Mouse (Mus musculus) forebrain, embryonic 16.5 days (tissue): ENCODE results near the gene Arhgef10l. TPM values are rescaled to one million over a fixed set of nuclear protein-coding genes. Genes with fewer than 3 reads are reported as not detected.

Source experiments
- ATAC-seq: fragments of 200-750 bp; cut with Nextera tagmentation; 2 replicates; pipeline ENCODE4 v1.8.0; 2017; ENCODE audit warnings: mild to moderate bottlenecking, moderate library complexity
- H3K27ac ChIP-seq: fragments of 300-500 bp; sonication (generic); 2 replicates; pipeline ENCODE4 v1.5.1; 2014; ENCODE audit warnings: low read length, control low read depth
- H3K27me3 ChIP-seq: fragments of 300-500 bp; sonication (generic); replicated peaks from 2 replicates; pipeline ENCODE4 v1.6.1; 2014; ENCODE audit warnings: low read length; ENCODE audit not compliant: control insufficient read depth, insufficient read depth
- H3K36me3 ChIP-seq: fragments of 300-500 bp; sonication (generic); 2 replicates; pipeline ENCODE4 v1.6.1; 2014; ENCODE audit not compliant: control insufficient read depth, insufficient read depth
- H3K4me1 ChIP-seq: fragments of 300-500 bp; sonication (generic); replicated peaks from 2 replicates; pipeline ENCODE4 v1.6.1; 2014; ENCODE audit warnings: low read length; ENCODE audit not compliant: control insufficient read depth, insufficient read depth
- H3K4me2 ChIP-seq: fragments of 300-500 bp; sonication (generic); 2 replicates; pipeline ENCODE4 v1.6.1; 2014; ENCODE audit warnings: mild to moderate bottlenecking, low read length, control low read depth
- H3K4me3 ChIP-seq: fragments of 300-500 bp; sonication (generic); replicated peaks from 2 replicates; pipeline ENCODE4 v1.5.1; 2014; ENCODE audit warnings: mild to moderate bottlenecking, low read length, control low read depth
- H3K9ac ChIP-seq: fragments of 300-500 bp; sonication (generic); replicated peaks from 2 replicates; pipeline ENCODE4 v1.6.1; 2014; ENCODE audit warnings: low read depth, low read length, control low read depth
- H3K9me3 ChIP-seq: fragments of 300-500 bp; sonication (generic); 2 replicates; pipeline ENCODE4 v1.6.1; 2016; ENCODE audit warnings: low read length; ENCODE audit not compliant: control insufficient read depth
- WGBS: fragments of 180-500 bp; shearing (Covaris S2); extraction: QIAGEN DNeasy Blood & Tissue Kit; methylation state at CpG from one replicate; pipeline ENCODE4 v1.1.7; 2014; 5-methylcytosine and 5-hydroxymethylcytosine counted together
- polyA plus RNA-seq: library from polyadenylated mRNA; unstranded; fragments of >200 nt; fragmentation: Nextera tagmentation; extraction: Ambion mirVana; gene quantifications from 2 replicates; pipeline ENCODE4 v1.2.1, GENCODE M21; 2015

Arhgef10l gene
- polyA plus RNA-seq, 1 experiment from 2014 or later, result 23.0 TPM

DNA sequence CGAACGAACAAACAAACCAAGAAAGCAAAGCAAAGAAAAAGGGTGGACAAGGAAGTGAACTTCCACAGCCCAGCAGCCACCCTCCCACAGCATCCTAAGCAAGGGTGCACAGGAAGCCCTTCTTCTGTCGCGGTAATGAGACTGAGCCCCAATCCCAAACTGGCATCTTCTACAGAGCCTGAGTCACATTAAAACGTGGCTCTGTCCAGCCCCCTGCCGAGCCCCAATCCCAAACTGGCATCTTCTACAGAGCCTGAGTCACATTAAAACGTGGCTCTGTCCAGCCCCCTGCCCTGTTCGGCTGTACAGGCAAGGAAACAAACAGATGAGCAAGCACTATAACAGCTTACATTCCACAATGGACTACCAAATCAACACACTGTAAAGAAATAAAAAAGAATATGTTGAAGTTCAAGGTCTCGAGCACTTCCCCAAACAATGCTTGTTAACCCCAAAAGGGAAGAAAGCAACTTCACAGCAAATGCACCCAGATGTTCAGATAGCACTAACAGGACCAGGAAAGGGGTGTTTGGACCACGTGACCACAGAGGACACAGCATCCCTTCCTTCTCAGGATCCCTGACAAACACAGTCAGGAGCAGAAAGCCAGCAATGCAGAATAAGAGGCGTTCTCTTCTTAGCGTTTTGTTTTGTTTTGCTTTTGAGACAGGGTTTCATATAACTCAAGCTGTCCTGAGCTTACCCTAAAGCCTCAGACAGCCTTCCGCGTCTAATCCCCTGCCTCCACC, 11.8 kb downstream of the Arhgef10l start:
- WGBS, result 46% methylated on average over 14 of the region's 14 CpGs
- Histone ChIP-seq H3K9ac (no peak overlapping the region), H3K9me3 (no peaks in the 10 kb centered on the region), H3K4me2 (no peak overlapping the region), H3K36me3 (no peaks in the 10 kb centered on the region), H3K4me1 (peaks cover 24% of the 10 kb centered on the region), H3K27ac (no peak overlapping the region), H3K27me3 (no peaks in the 10 kb centered on the region), H3K4me3 (no peak overlapping the region)
- ATAC-seq, result no peak

DNA sequence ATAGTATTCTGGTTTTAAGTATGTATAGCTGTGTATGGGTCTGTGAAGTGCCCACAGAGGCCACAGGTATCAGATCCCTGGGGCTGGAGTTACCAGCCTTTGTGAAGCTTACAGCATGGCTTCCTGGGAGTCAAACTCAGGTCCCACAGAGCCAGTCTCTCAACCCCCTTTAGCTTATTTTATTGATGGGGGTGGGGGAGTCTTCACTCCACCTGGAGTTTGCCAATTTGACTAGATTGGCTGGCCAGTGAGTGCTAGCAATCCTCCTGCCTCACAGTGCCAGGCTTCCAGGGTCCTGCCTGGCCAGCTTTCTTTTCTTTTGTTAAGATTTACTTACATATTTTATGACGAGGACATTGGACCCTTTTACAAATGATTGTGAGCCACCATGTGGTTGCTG, 16.1 kb downstream of the Arhgef10l start:
- Histone ChIP-seq H3K27me3 (no peaks in the 10 kb centered on the region), H3K4me1 (peaks cover 41% of the 10 kb centered on the region), H3K36me3 (no peaks in the 10 kb centered on the region), H3K27ac (no peak overlapping the region), H3K4me2 (no peak overlapping the region), H3K9ac (no peak overlapping the region; the same call in 1 of the 2 replicates), H3K9me3 (no peaks in the 10 kb centered on the region), H3K4me3 (no peak overlapping the region)
- 44% methylated on average over 1 of the region's 1 CpGs for WGBS
- no peak for ATAC-seq

DNA sequence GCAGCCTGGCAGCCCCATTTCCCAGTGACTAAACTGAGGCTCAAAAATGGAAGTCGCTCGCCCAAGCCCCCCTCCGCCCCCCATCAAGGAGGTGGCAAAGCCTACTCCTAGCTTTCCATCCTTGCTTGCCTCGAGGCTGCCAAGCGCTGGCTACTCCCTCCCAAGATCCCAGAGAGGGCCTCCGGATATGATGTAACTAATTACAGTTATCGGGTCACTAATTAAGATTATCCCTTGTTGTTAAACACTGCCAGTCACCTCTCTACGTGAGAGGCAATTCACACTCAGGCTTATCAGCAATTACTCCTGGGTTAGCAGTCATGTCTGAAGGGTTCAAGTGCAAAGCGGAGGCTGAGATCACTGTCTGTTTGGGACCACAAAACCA, 16.6 kb downstream of the Arhgef10l start:
- Histone ChIP-seq H3K36me3 (no peaks in the 10 kb centered on the region), H3K4me1 (peaks cover 46% of the 10 kb centered on the region), H3K27me3 (no peaks in the 10 kb centered on the region), H3K4me2 (peak overlapping the region; percentile 68), H3K4me3 (peak overlapping the region; percentile 78), H3K27ac (peak overlapping the region; percentile 89), H3K9me3 (no peaks in the 10 kb centered on the region), H3K9ac (peak overlapping the region; percentile 97)
- no peak; the same call in none of the 2 replicates for ATAC-seq
- WGBS, result 4% methylated on average over 9 of the region's 9 CpGs

DNA sequence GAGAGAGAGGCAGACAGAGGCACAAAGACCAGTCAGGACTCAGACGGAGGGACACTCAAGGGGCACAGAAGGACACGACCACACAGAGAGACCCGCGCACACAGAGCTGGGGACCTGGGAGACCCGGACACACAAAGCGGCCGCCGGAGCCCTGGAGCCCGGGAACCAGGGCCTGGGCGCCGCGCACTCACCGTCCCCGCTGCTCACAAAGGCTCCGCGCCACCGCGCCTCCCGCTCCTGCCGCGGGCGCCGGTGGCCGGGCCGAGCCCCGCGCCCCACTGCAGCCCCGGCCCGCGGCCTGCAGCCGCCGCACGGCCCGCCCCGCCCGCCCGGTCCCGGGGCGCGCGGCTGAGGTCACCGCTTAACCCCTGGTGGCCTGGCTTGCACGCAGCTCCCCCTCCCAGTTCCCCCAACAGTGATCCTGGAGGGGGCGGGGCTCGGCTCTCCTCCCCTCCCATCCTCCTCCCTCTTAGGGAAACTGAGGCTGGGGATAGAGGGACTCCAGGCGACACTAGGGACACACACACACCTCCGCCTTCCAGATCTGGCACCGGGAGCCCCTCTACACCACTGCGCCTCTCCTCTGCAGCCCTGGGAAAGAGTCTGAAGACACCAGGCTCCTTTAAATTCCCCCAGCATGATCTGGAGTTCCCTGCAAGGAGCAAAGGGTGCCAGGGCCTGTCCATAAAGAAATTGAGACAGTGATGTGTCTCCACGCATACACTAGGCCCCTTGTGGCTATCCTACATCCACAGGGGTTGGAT, 17.2 kb downstream of the Arhgef10l start:
- peak overlapping the region; percentile 89 for H3K27ac ChIP-seq
- H3K9me3 ChIP-seq, result no peaks in the 10 kb centered on the region
- peak overlapping the region; percentile 68 for H3K4me2 ChIP-seq
- H3K9ac ChIP-seq, result peak overlapping the region; percentile 97
- WGBS, result 1% methylated on average over 31 of the region's 50 CpGs
- H3K4me1 ChIP-seq, result peaks cover 48% of the 10 kb centered on the region
- peak; percentile 62 for ATAC-seq
- no peaks in the 10 kb centered on the region for H3K27me3 ChIP-seq
- H3K36me3 ChIP-seq, result no peaks in the 10 kb centered on the region
- H3K4me3 ChIP-seq, result peak overlapping the region; percentile 78

DNA sequence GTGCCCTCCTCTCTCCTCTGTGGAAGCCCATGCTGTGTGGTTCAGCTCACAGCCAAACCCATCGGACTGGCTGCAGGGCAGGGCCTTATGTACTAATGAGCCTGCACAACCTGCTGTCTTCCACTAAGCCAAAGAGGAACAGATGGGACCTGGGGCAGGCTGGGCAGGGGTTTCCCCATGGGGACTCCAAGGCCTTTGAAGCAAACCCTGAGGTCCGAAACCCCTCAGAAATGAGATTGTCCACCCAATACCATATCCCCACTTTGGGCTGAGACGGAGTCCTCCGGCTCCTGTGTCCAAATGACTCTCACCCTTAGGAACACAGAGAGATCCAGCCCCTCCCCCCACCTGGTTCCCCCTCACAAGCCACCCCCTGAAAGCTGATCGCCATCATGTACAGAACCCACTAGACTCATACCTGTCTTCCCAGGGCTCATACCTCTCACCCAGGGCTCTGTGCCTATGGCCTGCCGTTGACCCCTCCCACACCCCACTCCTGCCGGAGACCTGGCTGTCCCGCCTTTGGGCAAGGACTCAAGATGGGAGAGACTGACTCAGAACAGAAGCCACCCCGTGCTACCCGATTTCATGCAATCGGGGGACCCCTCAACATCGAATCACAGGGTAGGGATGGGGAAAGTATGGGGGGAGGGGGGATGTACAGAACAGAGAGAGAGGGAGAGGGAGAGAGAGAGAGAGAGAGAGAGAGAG, 17.9 kb downstream of the Arhgef10l start:
- H3K4me2 ChIP-seq, result peak overlapping the region; percentile 68
- H3K27ac ChIP-seq, result peak overlapping the region; percentile 89
- H3K27me3 ChIP-seq, result no peaks in the 10 kb centered on the region
- H3K36me3 ChIP-seq, result no peaks in the 10 kb centered on the region
- H3K9me3 ChIP-seq, result no peaks in the 10 kb centered on the region
- peak; percentile 61 for ATAC-seq
- 2% methylated on average over 12 of the region's 12 CpGs for WGBS
- peaks cover 48% of the 10 kb centered on the region for H3K4me1 ChIP-seq
- peak overlapping the region; percentile 78 for H3K4me3 ChIP-seq
- peak overlapping the region; percentile 97 for H3K9ac ChIP-seq

DNA sequence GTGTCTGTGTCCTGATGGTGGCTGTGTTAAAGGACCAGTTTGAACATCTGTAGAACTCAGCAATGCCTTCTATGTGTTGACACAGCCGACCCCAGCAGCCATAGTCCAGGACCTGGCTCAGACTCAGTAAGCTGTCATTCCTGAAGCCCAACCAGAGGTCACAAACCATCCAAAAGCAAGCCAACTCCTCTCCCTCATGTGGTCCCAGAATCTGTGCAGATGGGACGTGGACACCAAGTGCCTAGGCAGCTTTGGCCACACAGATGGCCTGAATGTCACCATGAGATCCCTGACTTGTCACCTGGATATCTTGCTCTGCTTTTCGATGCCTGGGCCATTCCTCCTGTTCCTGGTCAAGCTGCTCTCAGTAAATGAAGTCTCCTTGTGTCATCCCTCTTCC, 20.2 kb downstream of the Arhgef10l start:
- WGBS, result 92% methylated on average over 3 of the region's 3 CpGs

DNA sequence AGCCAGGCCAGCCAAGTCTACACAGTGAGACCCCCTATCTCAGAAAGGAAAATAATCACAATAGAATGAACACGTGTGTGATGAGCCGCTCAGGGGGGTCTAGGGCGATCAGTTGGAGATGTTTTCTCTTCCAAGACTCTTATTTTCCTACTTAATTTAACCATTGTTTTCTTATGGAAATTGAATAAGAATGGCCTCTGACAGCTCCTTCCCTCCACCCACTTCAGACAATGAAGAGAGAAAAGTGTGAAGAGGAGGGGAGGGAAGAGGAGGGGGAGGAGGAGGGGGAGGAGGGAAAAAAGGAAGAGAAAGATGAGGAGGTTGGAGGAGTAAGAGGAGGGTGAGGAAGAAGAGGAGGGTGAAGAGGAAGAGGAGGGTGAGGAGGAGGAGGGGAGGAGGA, 21.1 kb downstream of the Arhgef10l start:
- H3K9me3 ChIP-seq, result no peaks in the 10 kb centered on the region
- no peaks in the 10 kb centered on the region for H3K36me3 ChIP-seq
- WGBS, result 13% methylated on average over 3 of the region's 3 CpGs
- H3K4me2 ChIP-seq, result peak overlapping the region; percentile 2; the same call in 1 of the 2 replicates
- no peak overlapping the region for H3K9ac ChIP-seq
- no peaks in the 10 kb centered on the region for H3K27me3 ChIP-seq
- ATAC-seq, result no peak
- peaks cover 71% of the 10 kb centered on the region for H3K4me1 ChIP-seq
- H3K4me3 ChIP-seq, result no peak overlapping the region
- no peak overlapping the region for H3K27ac ChIP-seq

More for the DNA sequence above, 20.2 kb downstream of the Arhgef10l start:
- Histone ChIP-seq H3K4me2 (no peak overlapping the region), H3K4me3 (no peak overlapping the region), H3K27ac (no peak overlapping the region), H3K9ac (no peak overlapping the region), H3K4me1 (peaks cover 64% of the 10 kb centered on the region), H3K36me3 (no peaks in the 10 kb centered on the region), H3K27me3 (no peaks in the 10 kb centered on the region), H3K9me3 (no peaks in the 10 kb centered on the region)
- ATAC-seq, result no peak

DNA sequence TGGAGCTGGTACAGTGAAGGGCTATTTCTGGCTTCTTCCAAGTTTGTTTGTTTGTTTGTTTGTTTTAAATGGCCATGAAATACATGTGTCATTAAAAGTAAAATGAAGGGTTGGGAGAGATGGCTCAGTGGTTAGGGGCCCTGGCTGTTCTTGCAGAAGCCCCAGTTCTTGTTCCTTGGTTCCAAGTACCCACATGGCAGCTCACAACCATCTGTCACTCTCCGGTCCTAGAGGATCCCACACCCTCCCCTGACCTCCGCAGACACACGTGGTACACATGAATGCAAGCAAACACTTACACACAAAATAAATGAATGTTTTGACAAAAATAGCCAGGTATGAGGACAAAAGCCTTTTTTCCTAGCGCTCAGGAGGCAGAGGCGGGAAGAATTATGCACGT, 21.5 kb downstream of the Arhgef10l start:
- ATAC-seq, result no peak
- no peak overlapping the region for H3K9ac ChIP-seq
- peak overlapping the region; percentile 2; the same call in 1 of the 2 replicates for H3K4me2 ChIP-seq
- peaks cover 68% of the 10 kb centered on the region for H3K4me1 ChIP-seq
- H3K27ac ChIP-seq, result no peak overlapping the region
- no peak overlapping the region for H3K4me3 ChIP-seq
- WGBS, result 30% methylated on average over 6 of the region's 6 CpGs
- no peaks in the 10 kb centered on the region for H3K27me3 ChIP-seq
- H3K36me3 ChIP-seq, result no peaks in the 10 kb centered on the region
- no peaks in the 10 kb centered on the region for H3K9me3 ChIP-seq

DNA sequence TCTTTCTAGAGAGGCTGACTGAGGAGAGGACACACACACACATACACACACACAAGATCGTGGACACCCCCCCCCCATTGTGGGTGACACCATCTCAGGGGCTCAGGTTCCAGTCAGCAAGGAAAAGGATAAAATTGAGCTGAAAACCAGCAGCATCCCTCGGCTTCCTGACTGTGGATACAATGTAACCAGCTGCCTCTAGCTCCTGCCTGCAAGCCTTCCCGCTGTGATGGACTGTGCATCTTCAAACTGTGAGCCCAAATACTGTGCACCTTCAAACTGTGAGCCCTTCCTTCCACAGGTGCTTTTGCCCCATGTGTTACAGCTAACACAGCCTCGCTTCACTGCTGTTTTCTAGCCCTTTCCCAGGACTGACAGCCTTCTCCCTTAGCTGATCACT, 23.4 kb downstream of the Arhgef10l start:
- H3K4me1 ChIP-seq, result peaks cover 58% of the 10 kb centered on the region
- no peak for ATAC-seq
- peak overlapping the region; percentile 80 for H3K27ac ChIP-seq

More for the DNA sequence above, 23.4 kb downstream of the Arhgef10l start:
- Histone ChIP-seq H3K36me3 (no peaks in the 10 kb centered on the region), H3K4me2 (no peak overlapping the region), H3K9me3 (no peaks in the 10 kb centered on the region), H3K9ac (no peak overlapping the region), H3K4me3 (no peak overlapping the region), H3K27me3 (no peaks in the 10 kb centered on the region)
- 92% methylated on average over 4 of the region's 4 CpGs for WGBS
